Mouse (Mus musculus) kidney, embryonic 15.5 days (tissue): ENCODE measurements at regions not wholly inside any gene's neighbourhood (a gene's known extent, or its start where the extent isn't known, plus 50 kb on each side); places are given as distances from the start of the nearest gene placed in this dataset.

Experiments used
- ATAC-seq: fragments of 200-750 bp; cut with Nextera tagmentation; replicated peaks from 2 replicates; pipeline ENCODE4 v1.8.0; 2017; ENCODE audit warnings: moderate TSS enrichment; ENCODE audit not compliant: low FRiP score
- H3K27ac ChIP-seq: fragments of 300-500 bp; sonication (generic); 2 replicates; pipeline ENCODE4 v1.5.1; 2015; ENCODE audit warnings: mild to moderate bottlenecking, inconsistent platforms
- H3K27me3 ChIP-seq: fragments of 300-500 bp; sonication (generic); 2 replicates; pipeline ENCODE4 v1.6.1; 2015; ENCODE audit warnings: inconsistent platforms
- H3K36me3 ChIP-seq: fragments of 300-500 bp; sonication (generic); 2 replicates; pipeline ENCODE4 v1.6.1; 2015; ENCODE audit warnings: inconsistent platforms
- H3K4me1 ChIP-seq: fragments of 300-500 bp; sonication (generic); 2 replicates; pipeline ENCODE4 v1.6.1; 2015; ENCODE audit warnings: inconsistent platforms
- H3K4me2 ChIP-seq: fragments of 300-500 bp; sonication (generic); 2 replicates; pipeline ENCODE4 v1.6.1; 2015; ENCODE audit warnings: moderate library complexity, mild to moderate bottlenecking, inconsistent platforms
- H3K4me3 ChIP-seq: fragments of 300-500 bp; sonication (generic); replicated peaks from 2 replicates; pipeline ENCODE4 v1.5.1; 2015; ENCODE audit warnings: mild to moderate bottlenecking, inconsistent platforms
- H3K9ac ChIP-seq: fragments of 300-500 bp; sonication (generic); 2 replicates; pipeline ENCODE4 v1.6.1; 2015; ENCODE audit warnings: mild to moderate bottlenecking, inconsistent platforms
- H3K9me3 ChIP-seq: fragments of 300-500 bp; sonication (generic); replicated peaks from 2 replicates; pipeline ENCODE4 v1.6.1; 2016; ENCODE audit warnings: inconsistent platforms
- WGBS: fragments of 180-500 bp; shearing (Covaris S2); methylation state at CpG from one replicate; pipeline ENCODE4 v1.1.7; 2015; ENCODE audit warnings: mixed read lengths; 5-methylcytosine and 5-hydroxymethylcytosine counted together

DNA sequence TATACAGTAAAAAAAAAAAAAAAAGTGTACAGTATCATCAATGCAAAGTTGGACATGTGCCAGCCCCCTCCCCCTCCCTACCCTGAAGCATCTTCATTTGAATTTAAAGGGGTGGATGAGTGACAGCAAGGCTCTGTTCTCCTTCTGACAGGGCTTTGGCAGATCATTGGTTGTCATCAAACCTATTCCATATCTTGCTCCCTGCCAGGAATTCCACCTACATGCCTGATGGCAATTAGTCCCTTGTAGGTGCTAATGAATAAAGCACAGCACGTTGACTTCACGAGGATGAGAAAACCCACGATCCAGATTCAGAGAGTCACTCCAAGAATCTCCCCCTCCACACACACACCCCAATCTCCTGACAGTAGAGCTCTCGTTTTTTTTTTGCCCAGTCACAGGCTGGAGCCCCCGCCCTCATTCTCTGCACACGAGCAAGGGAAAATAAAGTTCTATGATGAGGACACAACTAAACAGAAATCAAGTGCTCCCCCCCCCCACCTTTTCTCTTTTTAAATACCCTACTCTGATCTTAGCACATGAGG lies 630.9 kb downstream of the Inhba start:
- 63% methylated on average over 6 of the region's 6 CpGs for WGBS
- no peaks in the 10 kb centered on the region for H3K9me3 ChIP-seq
- H3K27ac ChIP-seq: no peak overlapping the region
- H3K4me1 ChIP-seq: no peaks in the 10 kb centered on the region
- no peak overlapping the region for H3K4me2 ChIP-seq
- no peak overlapping the region for H3K9ac ChIP-seq
- H3K4me3 ChIP-seq: no peak overlapping the region
- H3K36me3 ChIP-seq: no peaks in the 10 kb centered on the region
- ATAC-seq: no peak
- H3K27me3 ChIP-seq: no peaks in the 10 kb centered on the region

DNA sequence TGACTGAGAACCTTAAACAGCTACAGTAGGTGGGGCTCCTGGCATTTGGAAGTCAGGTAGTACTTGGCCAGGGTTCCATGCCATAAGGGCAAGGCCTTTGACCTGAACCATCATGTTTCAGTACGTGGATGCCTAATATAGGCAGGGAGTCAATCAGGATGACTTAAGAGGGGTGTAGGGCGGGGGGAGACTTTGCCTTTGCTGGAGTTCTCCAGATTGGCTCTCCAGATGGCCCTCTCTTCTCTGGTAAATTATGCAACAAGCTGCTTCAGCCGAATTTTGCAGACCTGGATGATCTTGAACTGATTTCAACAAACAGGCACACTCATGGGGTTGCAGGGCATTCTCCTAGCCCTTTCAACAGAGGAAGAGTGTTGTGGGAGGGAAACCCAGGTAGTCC lies 633.7 kb downstream of the Inhba start:
- H3K4me1 ChIP-seq: no peaks in the 10 kb centered on the region
- no peaks in the 10 kb centered on the region for H3K9me3 ChIP-seq
- H3K27me3 ChIP-seq: no peaks in the 10 kb centered on the region
- no peak overlapping the region for H3K4me3 ChIP-seq
- H3K36me3 ChIP-seq: no peaks in the 10 kb centered on the region
- no peak for ATAC-seq
- WGBS: 66% methylated on average over 3 of the region's 3 CpGs
- H3K4me2 ChIP-seq: no peak overlapping the region
- H3K27ac ChIP-seq: no peak overlapping the region
- no peak overlapping the region for H3K9ac ChIP-seq

DNA sequence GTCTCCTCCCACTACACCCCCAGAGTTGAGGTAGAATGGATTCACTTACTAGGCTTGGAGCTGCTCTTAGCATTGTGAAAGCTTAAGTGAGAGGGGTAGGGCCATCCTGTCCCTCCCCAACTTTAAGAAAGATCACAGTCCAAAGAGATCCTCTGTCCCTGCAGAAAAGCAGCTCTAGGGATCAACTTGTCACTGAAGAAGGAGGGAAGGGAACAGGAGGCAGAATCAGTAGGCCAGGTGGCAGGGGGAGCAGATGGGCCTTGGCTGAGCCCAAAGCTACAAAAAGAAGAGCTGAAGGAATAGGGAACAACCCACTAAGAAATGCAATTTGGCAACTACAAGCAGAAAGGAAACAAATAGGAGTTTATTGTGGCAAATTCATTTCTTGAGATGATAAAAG lies 634.4 kb downstream of the Inhba start:
- no peak overlapping the region for H3K4me2 ChIP-seq
- H3K9ac ChIP-seq: no peak overlapping the region
- no peak for ATAC-seq
- no peaks in the 10 kb centered on the region for H3K36me3 ChIP-seq
- no peaks in the 10 kb centered on the region for H3K4me1 ChIP-seq
- H3K27ac ChIP-seq: no peak overlapping the region
- no peak overlapping the region for H3K4me3 ChIP-seq
- H3K27me3 ChIP-seq: no peaks in the 10 kb centered on the region
- no peaks in the 10 kb centered on the region for H3K9me3 ChIP-seq

DNA sequence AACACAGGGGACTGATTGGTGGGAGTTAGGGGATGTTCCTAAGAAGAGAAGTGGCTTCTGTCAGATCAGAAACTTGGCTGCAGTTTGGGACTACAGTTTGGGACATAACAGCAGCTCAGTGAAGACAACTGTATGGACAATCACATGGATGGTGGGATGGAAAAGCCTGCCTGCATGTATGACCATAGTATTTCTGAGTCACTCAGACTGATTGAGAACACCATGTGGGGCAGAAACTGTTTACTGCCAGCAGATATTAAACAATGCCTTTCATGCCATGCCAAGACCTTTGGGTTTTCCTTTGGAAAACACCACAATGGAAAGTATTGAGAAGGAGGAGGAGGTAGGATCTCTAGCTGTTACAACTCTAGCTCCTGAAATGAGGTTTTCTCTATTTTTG lies 635.0 kb downstream of the Inhba start:
- Histone ChIP-seq H3K4me3 (no peak overlapping the region), H3K9me3 (no peaks in the 10 kb centered on the region), H3K4me1 (no peaks in the 10 kb centered on the region), H3K4me2 (no peak overlapping the region), H3K27me3 (no peaks in the 10 kb centered on the region), H3K36me3 (no peaks in the 10 kb centered on the region), H3K27ac (no peak overlapping the region), H3K9ac (no peak overlapping the region)
- no peak for ATAC-seq

DNA sequence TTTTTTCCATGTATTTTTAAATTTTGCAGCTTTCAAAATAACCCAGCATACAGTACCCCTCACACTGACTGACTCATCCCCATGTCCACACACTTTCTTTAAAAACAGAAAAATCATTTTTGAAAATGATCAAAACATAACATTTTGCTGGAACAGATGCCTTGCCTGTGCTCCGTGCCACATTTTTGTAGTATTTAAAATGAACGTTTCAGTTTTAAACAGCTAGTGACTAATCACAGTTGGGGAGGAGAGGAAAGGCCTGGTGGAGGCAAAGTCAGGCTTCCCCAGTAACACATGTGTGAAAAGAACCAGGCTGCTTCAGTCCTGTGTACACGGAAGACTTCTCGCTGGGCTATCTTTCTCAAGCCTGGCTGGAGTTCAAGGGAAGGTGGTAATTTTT lies 644.5 kb downstream of the Inhba start:
- no peak overlapping the region for H3K4me3 ChIP-seq
- H3K4me1 ChIP-seq: no peaks in the 10 kb centered on the region
- H3K4me2 ChIP-seq: no peak overlapping the region
- 73% methylated on average over 4 of the region's 4 CpGs for WGBS
- ATAC-seq: no peak
- no peaks in the 10 kb centered on the region for H3K27me3 ChIP-seq
- H3K27ac ChIP-seq: no peak overlapping the region
- H3K36me3 ChIP-seq: no peaks in the 10 kb centered on the region
- no peak overlapping the region for H3K9ac ChIP-seq
- no peaks in the 10 kb centered on the region for H3K9me3 ChIP-seq

DNA sequence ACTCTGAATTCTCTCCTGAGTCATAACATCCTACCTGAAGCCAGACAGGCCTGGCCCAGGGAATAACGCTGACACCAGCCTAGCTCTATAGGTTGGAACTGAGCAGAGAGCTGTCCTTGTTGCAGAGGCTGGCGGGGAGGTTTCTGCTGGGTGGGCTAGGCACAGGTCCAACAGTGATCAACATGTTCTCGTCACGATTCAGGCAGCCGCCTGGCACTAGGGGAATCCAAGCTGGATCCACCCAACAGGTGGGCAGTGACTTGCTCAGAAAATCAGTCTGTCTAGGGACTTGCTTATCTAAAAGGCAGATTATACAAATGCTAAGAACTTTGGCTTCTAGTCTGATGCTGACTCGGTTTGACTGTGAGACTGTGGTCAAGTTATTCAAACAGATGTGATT lies 648.2 kb downstream of the Inhba start:
- no peaks in the 10 kb centered on the region for H3K27me3 ChIP-seq
- no peak overlapping the region for H3K4me3 ChIP-seq
- no peaks in the 10 kb centered on the region for H3K36me3 ChIP-seq
- no peak for ATAC-seq
- no peak overlapping the region for H3K27ac ChIP-seq
- H3K4me2 ChIP-seq: no peak overlapping the region
- H3K9me3 ChIP-seq: no peaks in the 10 kb centered on the region
- no peaks in the 10 kb centered on the region for H3K4me1 ChIP-seq
- H3K9ac ChIP-seq: no peak overlapping the region
- 78% methylated on average over 6 of the region's 6 CpGs for WGBS

DNA sequence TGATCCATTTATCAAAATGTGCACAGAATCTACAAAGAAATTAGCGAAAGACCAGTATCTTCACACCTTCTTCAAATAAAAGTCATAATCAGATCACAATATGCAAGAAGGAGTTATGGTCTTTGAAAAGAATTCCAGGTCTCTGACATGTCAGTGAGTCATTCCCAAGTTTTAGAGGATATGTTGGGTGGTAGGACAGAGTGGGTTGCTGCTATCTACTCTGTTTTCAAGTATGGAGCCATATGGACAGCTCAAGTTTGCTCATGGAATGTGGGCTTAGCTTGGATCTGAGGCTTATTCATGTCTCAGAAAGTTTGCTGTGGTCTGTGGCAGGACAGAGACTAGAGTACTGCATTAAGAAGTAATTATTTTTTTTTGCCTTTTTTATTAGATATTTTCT lies 657.0 kb downstream of the Inhba start:
- H3K9me3 ChIP-seq: no peaks in the 10 kb centered on the region
- H3K4me3 ChIP-seq: no peak overlapping the region
- no peaks in the 10 kb centered on the region for H3K36me3 ChIP-seq
- no peak for ATAC-seq
- H3K4me1 ChIP-seq: no peaks in the 10 kb centered on the region
- no peak overlapping the region for H3K4me2 ChIP-seq
- no peak overlapping the region for H3K9ac ChIP-seq
- H3K27me3 ChIP-seq: no peaks in the 10 kb centered on the region
- H3K27ac ChIP-seq: no peak overlapping the region
- WGBS: 94% methylated on average over 1 of the region's 1 CpGs

DNA sequence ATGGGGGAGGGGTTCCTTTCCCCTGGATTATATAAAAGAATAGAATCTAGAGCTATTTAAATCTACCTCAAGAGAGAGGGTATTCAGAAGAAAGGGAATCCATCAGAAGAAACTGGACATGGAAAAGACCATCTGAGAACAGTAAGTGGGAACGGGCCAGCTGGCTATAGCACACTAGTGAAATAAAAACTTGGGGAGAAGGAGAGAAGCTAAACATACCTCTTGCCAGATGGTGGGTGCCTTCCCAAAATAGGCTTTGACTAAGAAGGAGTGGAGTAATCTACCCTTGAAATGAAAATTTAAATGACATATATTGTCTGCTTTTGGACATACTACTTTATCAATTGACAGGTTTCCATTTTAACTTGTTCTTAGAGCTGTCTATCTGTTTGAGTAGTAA lies 657.6 kb downstream of the Inhba start:
- no peaks in the 10 kb centered on the region for H3K36me3 ChIP-seq
- no peak overlapping the region for H3K4me2 ChIP-seq
- no peaks in the 10 kb centered on the region for H3K27me3 ChIP-seq
- H3K4me1 ChIP-seq: no peaks in the 10 kb centered on the region
- ATAC-seq: no peak
- H3K4me3 ChIP-seq: no peak overlapping the region
- H3K9ac ChIP-seq: no peak overlapping the region
- no peaks in the 10 kb centered on the region for H3K9me3 ChIP-seq
- H3K27ac ChIP-seq: no peak overlapping the region
- 100% methylated on average over 1 of the region's 1 CpGs for WGBS

DNA sequence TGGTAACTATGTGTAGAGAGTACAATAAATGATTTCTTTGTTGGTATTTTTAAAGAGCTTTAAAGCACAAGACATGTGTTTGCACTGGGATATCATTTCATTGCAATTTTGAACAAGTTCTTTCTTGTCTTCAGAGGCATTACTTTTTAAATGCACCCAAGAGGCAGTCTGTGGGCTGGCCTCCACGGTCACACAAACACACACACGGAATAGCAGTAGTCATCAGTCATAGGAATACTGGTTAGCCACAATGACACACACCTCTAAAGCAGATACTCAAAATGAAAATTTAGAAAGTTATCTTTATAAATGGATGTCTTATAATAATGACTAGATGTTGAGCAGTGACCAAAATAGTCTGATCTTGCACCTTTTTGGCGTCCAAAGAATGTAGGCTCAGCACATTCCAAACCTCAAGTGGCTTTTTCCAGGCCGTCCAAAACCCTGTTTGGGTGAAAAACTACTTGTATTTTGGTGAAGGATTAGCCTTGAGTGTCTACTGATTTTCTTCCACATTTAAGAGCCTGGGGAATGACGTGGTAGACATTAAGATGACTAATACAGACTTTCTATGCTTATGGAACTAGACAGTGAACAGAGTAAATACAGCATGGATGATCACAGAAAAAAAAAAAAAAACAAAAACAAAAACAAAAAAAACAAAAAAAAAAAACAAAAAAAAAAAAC lies 658.5 kb downstream of the Inhba start:
- Histone ChIP-seq H3K27me3 (no peaks in the 10 kb centered on the region), H3K9me3 (no peaks in the 10 kb centered on the region), H3K4me1 (no peaks in the 10 kb centered on the region), H3K27ac (no peak overlapping the region), H3K4me2 (no peak overlapping the region), H3K9ac (no peak overlapping the region), H3K4me3 (no peak overlapping the region), H3K36me3 (no peaks in the 10 kb centered on the region)
- ATAC-seq: no peak
- WGBS: 72% methylated on average over 5 of the region's 5 CpGs

DNA sequence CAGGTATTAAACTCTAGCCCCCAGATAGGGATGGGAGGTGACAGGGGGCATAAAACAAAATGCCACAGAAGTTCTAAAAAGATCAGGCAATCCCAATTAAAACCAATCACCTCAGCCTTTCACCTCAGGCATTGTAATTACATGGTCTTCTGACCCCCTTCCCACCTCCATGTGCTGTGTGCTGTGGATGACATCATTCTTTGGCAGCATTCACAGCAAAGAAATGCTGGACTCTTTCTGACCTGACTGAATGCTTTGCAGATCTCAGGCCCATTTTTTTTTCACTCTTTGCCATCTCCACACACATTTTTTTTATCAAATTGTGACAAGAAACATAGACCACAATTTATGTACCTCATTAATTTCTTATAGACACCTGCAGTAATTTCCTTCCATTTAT lies 659.1 kb downstream of the Inhba start:
- Histone ChIP-seq H3K36me3 (no peaks in the 10 kb centered on the region), H3K4me3 (no peak overlapping the region), H3K27ac (no peak overlapping the region), H3K4me1 (no peaks in the 10 kb centered on the region), H3K27me3 (no peaks in the 10 kb centered on the region), H3K9ac (no peak overlapping the region), H3K4me2 (no peak overlapping the region), H3K9me3 (no peaks in the 10 kb centered on the region)
- no peak for ATAC-seq

DNA sequence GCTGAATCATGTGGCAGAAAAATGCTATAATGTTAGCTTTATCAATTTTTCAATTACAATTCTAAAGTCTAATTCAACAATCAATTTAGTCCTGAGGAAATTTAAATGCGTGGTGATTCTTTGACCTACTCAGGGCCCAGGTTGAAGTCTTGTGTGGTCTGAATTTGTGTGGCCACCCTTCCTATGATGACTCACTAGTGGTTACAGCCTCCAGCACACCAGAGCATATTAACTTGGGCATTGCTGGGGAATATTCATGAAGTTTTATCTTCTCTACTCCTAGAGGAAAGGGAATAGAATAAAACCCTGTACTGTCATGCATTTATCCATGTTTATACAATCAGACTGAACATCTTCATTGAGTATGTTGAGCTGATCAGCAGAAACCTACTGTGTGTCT lies 665.2 kb downstream of the Inhba start:
- ATAC-seq: no peak

DNA sequence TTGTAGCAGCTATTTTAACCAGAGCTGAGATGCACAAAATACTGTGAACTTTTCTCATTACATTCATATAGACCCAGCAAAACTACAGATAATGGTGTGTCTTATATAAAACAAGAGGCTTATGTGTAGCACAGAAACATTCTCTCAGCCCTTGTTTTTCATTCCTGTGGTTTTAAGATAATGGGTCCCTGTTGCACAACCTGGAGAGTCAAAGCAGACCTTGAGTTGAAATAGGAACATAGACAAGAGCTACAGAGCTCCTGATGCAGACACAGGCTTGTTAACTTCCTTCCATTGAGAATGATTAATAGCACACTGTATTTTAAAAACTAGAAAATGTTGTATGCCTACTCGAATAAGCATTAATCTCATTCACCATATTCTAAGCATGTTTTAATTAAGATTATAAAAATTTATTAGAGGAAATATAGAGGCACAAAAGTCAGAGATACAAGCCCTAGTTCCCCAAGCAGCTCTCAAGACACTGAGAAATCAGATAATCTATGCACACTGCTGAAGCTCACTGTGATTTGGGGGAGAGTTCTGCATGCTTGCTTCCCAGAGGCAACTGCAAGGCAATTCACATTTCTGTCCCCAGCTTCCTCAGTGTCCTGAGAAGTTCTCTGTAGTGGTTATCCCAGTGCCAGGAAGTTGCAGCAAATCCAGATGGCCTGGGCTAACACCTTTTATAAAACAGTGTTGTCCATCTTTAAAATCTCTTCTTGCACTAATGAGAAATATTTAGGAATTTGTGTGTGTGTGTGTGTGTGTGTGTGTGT lies 666.8 kb downstream of the Inhba start:
- Histone ChIP-seq H3K4me1 (no peaks in the 10 kb centered on the region), H3K9me3 (no peaks in the 10 kb centered on the region), H3K27me3 (no peaks in the 10 kb centered on the region), H3K36me3 (no peaks in the 10 kb centered on the region), H3K9ac (no peak overlapping the region), H3K27ac (no peak overlapping the region), H3K4me3 (no peak overlapping the region), H3K4me2 (no peak overlapping the region)
- 62% methylated on average over 1 of the region's 1 CpGs for WGBS
- no peak for ATAC-seq

More for the DNA sequence above, 665.2 kb downstream of the Inhba start:
- H3K4me1 ChIP-seq: no peaks in the 10 kb centered on the region
- H3K9ac ChIP-seq: no peak overlapping the region
- no peaks in the 10 kb centered on the region for H3K27me3 ChIP-seq
- H3K9me3 ChIP-seq: no peaks in the 10 kb centered on the region
- WGBS: 90% methylated on average over 1 of the region's 1 CpGs
- H3K4me3 ChIP-seq: no peak overlapping the region
- no peaks in the 10 kb centered on the region for H3K36me3 ChIP-seq
- H3K4me2 ChIP-seq: no peak overlapping the region
- H3K27ac ChIP-seq: no peak overlapping the region

DNA sequence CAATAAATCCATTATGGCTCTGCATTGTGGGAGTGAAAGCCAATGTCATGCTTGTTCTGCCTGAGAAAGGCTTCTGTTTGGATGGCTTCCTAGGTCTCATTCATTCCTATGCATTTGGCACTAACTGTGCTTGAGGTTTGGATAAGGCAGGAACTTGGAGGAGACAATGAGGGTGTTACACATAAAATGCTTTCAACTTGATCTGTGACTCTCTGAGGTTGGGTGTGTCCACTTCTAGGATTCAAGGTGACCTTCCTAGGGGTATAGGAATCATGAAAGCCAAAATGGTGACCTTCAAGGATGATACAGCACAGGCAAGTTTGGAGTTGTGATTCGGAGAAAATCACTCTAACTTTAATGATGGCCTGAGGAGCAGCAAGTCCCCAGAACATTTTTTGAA lies 682.5 kb downstream of the Inhba start:
- ATAC-seq: no peak
- Histone ChIP-seq H3K4me2 (no peak overlapping the region), H3K36me3 (no peaks in the 10 kb centered on the region), H3K4me3 (no peak overlapping the region), H3K27ac (no peak overlapping the region), H3K9ac (no peak overlapping the region), H3K27me3 (no peaks in the 10 kb centered on the region), H3K4me1 (no peaks in the 10 kb centered on the region), H3K9me3 (no peaks in the 10 kb centered on the region)
- WGBS: 91% methylated on average over 1 of the region's 1 CpGs
